Mouse (Mus musculus) intestine, embryonic 14.5 days (tissue): ENCODE measurements around the gene Nbea. TPM values are rescaled to one million over a fixed set of nuclear protein-coding genes. Genes with fewer than 3 reads are reported as not detected.

Source experiments
- ATAC-seq: fragments of 200-750 bp; cut with Nextera tagmentation; replicated peaks from 2 replicates; pipeline ENCODE4 v1.8.0; 2017; ENCODE audit warnings: low read depth, moderate number of reproducible peaks, moderate TSS enrichment, moderate library complexity; ENCODE audit not compliant: low FRiP score, low TSS enrichment
- DNase-seq: peaks from one replicate; pipeline ENCODE4 v3.0.0-alpha.2; 2018; ENCODE audit warnings: low spot score
- H3K27ac ChIP-seq: fragments of 300-500 bp; sonication (generic); 2 replicates; pipeline ENCODE4 v1.5.1; 2014; ENCODE audit warnings: low read depth, mild to moderate bottlenecking, control low read depth
- H3K27me3 ChIP-seq: fragments of 300-500 bp; sonication (generic); replicated peaks from 2 replicates; pipeline ENCODE4 v1.6.1; 2014; ENCODE audit warnings: low read length, control low read depth; ENCODE audit not compliant: control insufficient read depth, insufficient read depth
- H3K36me3 ChIP-seq: fragments of 300-500 bp; sonication (generic); 2 replicates; pipeline ENCODE4 v1.6.1; 2014; ENCODE audit warnings: low read length, control low read depth; ENCODE audit not compliant: control insufficient read depth, insufficient read depth
- H3K4me1 ChIP-seq: fragments of 300-500 bp; sonication (generic); replicated peaks from 2 replicates; pipeline ENCODE4 v1.6.1; 2014; ENCODE audit warnings: low read length, control low read depth, mixed read lengths; ENCODE audit not compliant: control insufficient read depth, insufficient read depth
- H3K4me2 ChIP-seq: fragments of 300-500 bp; sonication (generic); 2 replicates; pipeline ENCODE4 v1.6.1; 2014; ENCODE audit warnings: low read length
- H3K4me3 ChIP-seq: fragments of 300-500 bp; sonication (generic); 2 replicates; pipeline ENCODE4 v1.5.1; 2014; ENCODE audit warnings: low read depth, low read length, control low read depth, mixed read lengths
- H3K9ac ChIP-seq: fragments of 300-500 bp; sonication (generic); 2 replicates; pipeline ENCODE4 v1.6.1; 2014; ENCODE audit warnings: mild to moderate bottlenecking, low read length
- H3K9me3 ChIP-seq: fragments of 300-500 bp; sonication (generic); 2 replicates; pipeline ENCODE4 v1.6.1; 2016; ENCODE audit warnings: low read length, control low read depth; ENCODE audit not compliant: control insufficient read depth
- WGBS: fragments of 180-500 bp; shearing (Covaris S2); extraction: QIAGEN DNeasy Blood & Tissue Kit; methylation state at CpG from one replicate; pipeline ENCODE4 v1.1.7; 2014; 5-methylcytosine and 5-hydroxymethylcytosine counted together
- polyA plus RNA-seq: library from polyadenylated mRNA; unstranded; fragments of >200 nt; fragmentation: Nextera tagmentation; extraction: Ambion mirVana; gene quantifications from 2 replicates; pipeline ENCODE4 v1.2.1, GENCODE M21; 2014

The Nbea gene
- 18.7 and 19.6 TPM in 2 replicates for polyA plus RNA-seq

GRCm38 (mm10) chr3:56183159-56184133 lies at the start of gene Nbea:
Gene Nbea (minus strand): TSS chr3:56183701.
- Histone ChIP-seq H3K4me2 (peak within 1 kb of the TSS; percentile 78), H3K4me1 (peaks cover 9% of the 10 kb centered on the region; the same call in 1 of the 2 replicates), H3K9ac (peak within 1 kb of the TSS; percentile 83), H3K36me3 (no peaks in the 10 kb centered on the region), H3K27me3 (0 out of 2 replicates have a peak, but pooled peaks cover 6% of the 10 kb centered on the region), H3K4me3 (peak within 1 kb of the TSS; percentile 87), H3K9me3 (no peaks in the 10 kb centered on the region), H3K27ac (peak within 1 kb of the TSS; percentile 76)
- ATAC-seq, result peak; percentile 85
- peak; percentile 95 for DNase-seq
- WGBS, result under 1% methylated on average over 103 of the region's 131 CpGs

GRCm38 (mm10) chr3:56229283-56229682 lies 45.8 kb upstream of the Nbea start:
- Histone ChIP-seq H3K9ac (no peak overlapping the region), H3K36me3 (no peaks in the 10 kb centered on the region), H3K4me2 (no peak overlapping the region), H3K4me3 (no peak overlapping the region), H3K27me3 (no peaks in the 10 kb centered on the region), H3K27ac (no peak overlapping the region), H3K9me3 (no peaks in the 10 kb centered on the region), H3K4me1 (no peaks in the 10 kb centered on the region)
- 35% methylated on average over 1 of the region's 1 CpGs for WGBS
- ATAC-seq (no peak), DNase-seq (no peak)

GRCm38 (mm10) chr3:56215989-56216388 lies 32.5 kb upstream of the Nbea start:
- no peak overlapping the region for H3K27ac ChIP-seq
- no peak overlapping the region for H3K4me3 ChIP-seq
- 49% methylated on average over 2 of the region's 2 CpGs for WGBS
- H3K9me3 ChIP-seq, result no peaks in the 10 kb centered on the region
- H3K36me3 ChIP-seq, result no peaks in the 10 kb centered on the region
- DNase-seq (no peak), ATAC-seq (no peak)
- H3K27me3 ChIP-seq, result no peaks in the 10 kb centered on the region
- H3K4me1 ChIP-seq, result no peaks in the 10 kb centered on the region
- H3K9ac ChIP-seq, result no peak overlapping the region
- H3K4me2 ChIP-seq, result no peak overlapping the region

GRCm38 (mm10) chr3:56203968-56204367 lies 20.5 kb upstream of the Nbea start:
- Histone ChIP-seq H3K9ac (no peak overlapping the region), H3K27me3 (no peaks in the 10 kb centered on the region), H3K27ac (no peak overlapping the region), H3K36me3 (no peaks in the 10 kb centered on the region), H3K9me3 (no peaks in the 10 kb centered on the region), H3K4me2 (no peak overlapping the region), H3K4me3 (no peak overlapping the region), H3K4me1 (no peaks in the 10 kb centered on the region)
- DNase-seq (no peak), ATAC-seq (no peak)
- WGBS, result 78% methylated on average over 6 of the region's 6 CpGs

- no peak overlapping the region for H3K4me3 ChIP-seq
- H3K27me3 ChIP-seq, result 0 out of 2 replicates have a peak, but pooled peaks cover 6% of the 10 kb centered on the region
- H3K4me2 ChIP-seq, result no peak overlapping the region
- H3K9me3 ChIP-seq, result no peaks in the 10 kb centered on the region
- no peak for DNase-seq
- no peak overlapping the region for H3K27ac ChIP-seq
- 68% methylated on average over 1 of the region's 1 CpGs for WGBS
- no peak overlapping the region for H3K9ac ChIP-seq
- ATAC-seq, result no peak
- H3K36me3 ChIP-seq, result no peaks in the 10 kb centered on the region
- H3K4me1 ChIP-seq, result 0 out of 2 replicates have a peak, but pooled peaks cover 4% of the 10 kb centered on the region
Measured at GRCm38 (mm10) chr3:56188238-56188637, 4.7 kb upstream of the Nbea start.

GRCm38 (mm10) chr3:56187131-56187779 lies 3.8 kb upstream of the Nbea start:
- no peak overlapping the region for H3K4me3 ChIP-seq
- 55% methylated on average over 6 of the region's 6 CpGs for WGBS
- H3K4me2 ChIP-seq, result no peak overlapping the region
- DNase-seq (no peak), ATAC-seq (no peak)
- no peak overlapping the region for H3K9ac ChIP-seq
- 0 out of 2 replicates have a peak, but pooled peaks cover 6% of the 10 kb centered on the region for H3K27me3 ChIP-seq
- H3K36me3 ChIP-seq, result no peaks in the 10 kb centered on the region
- no peaks in the 10 kb centered on the region for H3K9me3 ChIP-seq
- no peak overlapping the region for H3K27ac ChIP-seq
- H3K4me1 ChIP-seq, result 0 out of 2 replicates have a peak, but pooled peaks cover 4% of the 10 kb centered on the region

- peak; percentile 70 for DNase-seq
- peak overlapping the region; percentile 87 for H3K4me3 ChIP-seq
- no peaks in the 10 kb centered on the region for H3K36me3 ChIP-seq
- ATAC-seq, result peak; percentile 42
- WGBS, result under 1% methylated on average over 56 of the region's 61 CpGs
- H3K4me2 ChIP-seq, result peak overlapping the region; percentile 78
- peaks cover 9% of the 10 kb centered on the region; the same call in 1 of the 2 replicates for H3K4me1 ChIP-seq
- H3K27ac ChIP-seq, result peak overlapping the region; percentile 76; the same call in 1 of the 2 replicates
- H3K27me3 ChIP-seq, result 0 out of 2 replicates have a peak, but pooled peaks cover 6% of the 10 kb centered on the region
- H3K9me3 ChIP-seq, result no peaks in the 10 kb centered on the region
- H3K9ac ChIP-seq, result peak overlapping the region; percentile 83
Measured at GRCm38 (mm10) chr3:56182371-56183158, 936 bp downstream of the Nbea start.

- no peak overlapping the region; the same call in 1 of the 2 replicates for H3K9ac ChIP-seq
- H3K36me3 ChIP-seq, result no peaks in the 10 kb centered on the region
- no peak for DNase-seq
- 0 out of 2 replicates have a peak, but pooled peaks cover 6% of the 10 kb centered on the region for H3K27me3 ChIP-seq
- peak overlapping the region; percentile 78 for H3K4me2 ChIP-seq
- peaks cover 9% of the 10 kb centered on the region; the same call in 1 of the 2 replicates for H3K4me1 ChIP-seq
- no peak overlapping the region for H3K27ac ChIP-seq
- ATAC-seq, result no peak
- H3K4me3 ChIP-seq, result peak overlapping the region; percentile 87
- no peaks in the 10 kb centered on the region for H3K9me3 ChIP-seq
- WGBS, result 10% methylated on average over 4 of the region's 4 CpGs
Measured at GRCm38 (mm10) chr3:56181991-56182370, 1.5 kb downstream of the Nbea start.
